Mouse (Mus musculus) kidney, adult 2 months (tissue): ENCODE data around the gene Sema4b. TPM values are rescaled to one million over a fixed set of nuclear protein-coding genes. Genes with fewer than 3 reads are reported as not detected.
A peak's percentile ranks its signal among the peaks of the same experiment; 100 is the strongest.

Experiments used
- DNase-seq: peaks from one replicate; pipeline ENCODE4 v3.0.0; 2021
- H3K27ac ChIP-seq: fragments of 200-500 bp; 2 replicates; pipeline ENCODE4 v1.5.1; 2012; ENCODE audit warnings: low read depth, low read length, control low read depth, inconsistent platforms; ENCODE audit not compliant: insufficient read depth
- H3K27me3 ChIP-seq: fragments of 200-500 bp; replicated peaks from 2 replicates; pipeline ENCODE4 v1.6.1; 2012; ENCODE audit warnings: mild to moderate bottlenecking, moderate library complexity, low read length, inconsistent platforms; ENCODE audit not compliant: control insufficient read depth, insufficient read depth
- H3K36me3 ChIP-seq: fragments of 200-500 bp; 2 replicates; pipeline ENCODE4 v1.6.1; 2012; ENCODE audit warnings: mild to moderate bottlenecking, moderate library complexity, low read length, inconsistent platforms; ENCODE audit not compliant: control insufficient read depth, insufficient read depth
- H3K4me1 ChIP-seq: fragments of 200-500 bp; 2 replicates; pipeline ENCODE4 v1.6.1; 2011; ENCODE audit warnings: low read length; ENCODE audit not compliant: control insufficient read depth, insufficient read depth
- H3K4me3 ChIP-seq: fragments of 200-500 bp; 2 replicates; pipeline ENCODE4 v1.5.1; 2011; ENCODE audit warnings: mild to moderate bottlenecking, low read depth, low read length, control low read depth; ENCODE audit not compliant: insufficient read depth
- CTCF ChIP-seq: fragments of 200-500 bp; conservative IDR thresholded peaks from 2 replicates; pipeline ENCODE4 v1.5.1; 2011; ENCODE audit warnings: low read depth, mild to moderate bottlenecking, control low read depth, low read length, moderate library complexity, mixed read lengths; ENCODE audit not compliant: insufficient read depth, insufficient read length
- POLR2A ChIP-seq: fragments of 200-500 bp; IDR thresholded peaks from one replicate; pipeline ENCODE4 v1.6.1; 2011; ENCODE audit warnings: low read depth, low read length, control low read depth
- whole genome bisulfite sequencing: fragments of 180-500 bp; shearing (Covaris S2); methylation state at CpG from one replicate; pipeline ENCODE4 v1.1.7; 2018; 5-methylcytosine and 5-hydroxymethylcytosine counted together
- polyA plus RNA-seq: library from polyadenylated mRNA; depleted of rRNA; stranded (reverse); fragments of >200 nt; gene quantifications from 2 replicates; pipeline ENCODE4 v1.2.3, GENCODE M21; 2012

Sema4b gene
- polyA plus RNA-seq, 1 experiment, result 24.4 TPM

GRCm38 (mm10) chr7:80197941-80198778, 11.5 kb downstream of the Sema4b start:
- H3K27ac ChIP-seq, result peak overlapping the region; percentile 71
- TF ChIP-seq POLR2A, result peak; percentile 14
- TF ChIP-seq CTCF, result no peak
- H3K36me3 ChIP-seq, result no peaks in the 10 kb centered on the region
- no peaks in the 10 kb centered on the region for H3K27me3 ChIP-seq
- peaks cover 33% of the 10 kb centered on the region for H3K4me1 ChIP-seq
- WGBS, result under 1% methylated on average over 71 of the region's 74 CpGs
- peak overlapping the region; percentile 78 for H3K4me3 ChIP-seq
- DNase-seq, result peak; percentile 89

GRCm38 (mm10) chr7:80198863-80199262, 12.2 kb downstream of the Sema4b start:
- 4% methylated on average over 11 of the region's 11 CpGs for WGBS
- no peak for DNase-seq
- peaks cover 37% of the 10 kb centered on the region for H3K4me1 ChIP-seq

DNA sequence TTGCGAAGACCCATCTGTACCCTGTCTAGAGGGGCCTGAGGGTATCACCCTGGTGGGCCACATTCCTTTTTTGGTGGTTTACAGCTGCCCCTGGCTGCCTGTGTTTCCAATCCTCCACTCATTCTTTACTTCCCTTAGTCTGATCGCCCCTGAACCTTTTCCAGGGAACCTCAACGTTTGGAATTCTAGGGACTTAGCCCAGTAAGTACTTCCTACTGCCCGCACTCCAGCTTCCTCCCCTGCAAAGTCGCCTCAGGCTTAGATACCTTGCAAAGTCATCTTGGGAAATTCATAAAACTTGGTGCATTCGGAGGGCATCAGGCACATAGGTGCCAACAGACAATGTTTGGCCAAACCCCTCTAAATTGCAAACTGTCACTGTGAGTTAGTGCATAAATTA, 12.6 kb downstream of the Sema4b start:
- Histone ChIP-seq H3K27me3 (no peaks in the 10 kb centered on the region), H3K4me3 (peak overlapping the region; percentile 78), H3K36me3 (no peaks in the 10 kb centered on the region), H3K27ac (peak overlapping the region; percentile 71; the same call in 1 of the 2 replicates), H3K4me1 (peaks cover 40% of the 10 kb centered on the region)
- 36% methylated on average over 6 of the region's 6 CpGs for WGBS
- no peak for DNase-seq
- no peak for TF ChIP-seq POLR2A
- no peak for TF ChIP-seq CTCF

More at GRCm38 (mm10) chr7:80198863-80199262, 12.2 kb downstream of the Sema4b start:
- peak overlapping the region; percentile 78 for H3K4me3 ChIP-seq
- no peaks in the 10 kb centered on the region for H3K27me3 ChIP-seq
- peak overlapping the region; percentile 71 for H3K27ac ChIP-seq
- no peak for TF ChIP-seq POLR2A
- TF ChIP-seq CTCF, result no peak
- no peaks in the 10 kb centered on the region for H3K36me3 ChIP-seq

DNA sequence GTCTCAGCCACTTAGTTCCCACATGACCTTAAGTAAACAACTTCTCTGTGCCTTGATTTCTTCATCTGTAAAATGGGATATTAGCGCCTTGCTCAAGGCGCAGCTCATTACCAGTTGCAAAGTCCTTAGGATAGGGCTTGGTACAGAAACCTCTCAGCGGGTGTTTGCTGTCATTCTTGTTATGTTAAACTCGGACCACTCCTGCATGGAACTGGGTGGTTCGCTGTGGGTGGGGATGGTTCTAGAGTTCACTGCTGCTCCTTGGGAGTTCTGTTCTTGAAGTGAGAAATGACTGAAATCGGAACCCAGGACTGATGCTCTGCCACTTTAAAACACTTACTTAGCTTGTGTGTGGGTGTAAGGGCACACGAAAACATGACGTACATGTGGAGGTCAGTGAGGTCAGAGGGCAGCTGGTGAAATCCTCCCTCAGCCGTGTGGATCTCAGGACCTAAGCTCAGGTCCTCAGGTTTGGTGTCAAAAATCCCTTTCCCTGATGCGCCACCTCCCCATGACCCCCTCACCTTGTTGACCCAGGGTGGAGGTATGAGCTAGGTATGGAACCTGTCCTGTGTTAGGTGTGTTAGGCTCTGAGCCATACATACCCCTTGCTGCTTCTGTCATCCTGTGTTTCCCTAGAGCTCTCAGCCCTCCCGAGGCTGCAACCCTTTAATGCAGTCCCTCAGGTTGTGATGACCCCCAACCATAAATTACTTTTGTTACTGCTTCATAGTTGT, 13.4 kb downstream of the Sema4b start:
- Histone ChIP-seq H3K4me1 (peaks cover 43% of the 10 kb centered on the region), H3K36me3 (no peaks in the 10 kb centered on the region), H3K27me3 (no peaks in the 10 kb centered on the region), H3K4me3 (no peak overlapping the region), H3K27ac (no peak overlapping the region; the same call in 1 of the 2 replicates)
- TF ChIP-seq POLR2A, result no peak
- no peak for TF ChIP-seq CTCF
- 71% methylated on average over 11 of the region's 11 CpGs for WGBS
- no peak for DNase-seq

DNA sequence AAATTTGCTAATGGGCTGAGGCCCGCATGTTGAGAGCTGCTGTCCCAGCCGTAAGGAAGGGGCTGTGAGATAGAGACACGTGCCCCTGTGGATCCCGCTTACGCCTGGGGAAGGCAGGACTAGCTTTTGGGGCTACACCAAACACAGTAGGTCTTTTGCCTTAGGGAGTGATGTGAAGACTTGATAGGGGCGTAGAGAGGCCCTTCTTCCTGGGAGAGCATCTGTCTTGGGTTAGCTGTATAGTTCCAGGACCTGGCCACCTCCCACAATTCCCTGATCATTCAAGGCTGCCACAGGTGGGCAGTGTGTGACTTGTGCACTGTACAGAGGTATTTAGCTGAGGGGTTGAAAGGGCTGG, 13.9 kb downstream of the Sema4b start:
- Histone ChIP-seq H3K4me1 (peaks cover 44% of the 10 kb centered on the region), H3K36me3 (no peaks in the 10 kb centered on the region), H3K27ac (no peak overlapping the region; the same call in 1 of the 2 replicates), H3K27me3 (no peaks in the 10 kb centered on the region), H3K4me3 (no peak overlapping the region)
- no peak for TF ChIP-seq CTCF
- TF ChIP-seq POLR2A, result no peak
- WGBS, result 87% methylated on average over 6 of the region's 6 CpGs
- DNase-seq, result no peak

GRCm38 (mm10) chr7:80200963-80201539, 14.4 kb downstream of the Sema4b start:
- Histone ChIP-seq H3K27ac (no peak overlapping the region), H3K4me1 (peaks cover 48% of the 10 kb centered on the region), H3K36me3 (no peaks in the 10 kb centered on the region), H3K4me3 (no peak overlapping the region), H3K27me3 (no peaks in the 10 kb centered on the region)
- DNase-seq, result peak; percentile 15
- no peak for TF ChIP-seq CTCF
- no peak for TF ChIP-seq POLR2A
- 52% methylated on average over 5 of the region's 5 CpGs for WGBS
